17 mouse cellular contexts compared by ENCODE assay signal in genomic region chr5:139803165-139803564, GRCm38 (mm10). TPM values are rescaled to one million over a fixed set of nuclear protein-coding genes. Genes with fewer than 3 reads are reported as not detected.
DNase-seq lines count a peak whose midpoint lies in the region; ATAC-seq lines count a peak whose summit lies in the region.
"Had no signal": no experiment of that assay in that cellular context is flagged by ENCODE, and none has a peak within 500 bp of the region (broad histone marks: within the 10 kb centered on the region; RNA-seq: fewer than 3 reads in every experiment).

No protein-coding gene starts in this region.

- H3K4me3 ChIP-seq in forebrain, embryonic 13.5 days = no peak overlapping the region
- no peak overlapping the region for H3K4me3 ChIP-seq in forebrain, embryonic 11.5 days (ENCODE audit: low read depth, low read length)
- no peak overlapping the region for H3K4me3 ChIP-seq in lung, embryonic 15.5 days
- H3K4me3 ChIP-seq in liver, embryonic 16.5 days (ENCODE audit: low read depth, low read length) = peak overlapping the region; percentile 37
- H3K4me3 ChIP-seq: limb, embryonic 15.5 days; neural tube, embryonic 12.5 days had no signal

- no peaks in the 10 kb centered on the region for H3K9me3 ChIP-seq in forebrain, embryonic 13.5 days (replicated peaks)
- no peaks in the 10 kb centered on the region for H3K9me3 ChIP-seq in forebrain, embryonic 11.5 days (ENCODE audit: control insufficient read depth, low read length)
- no peaks in the 10 kb centered on the region for H3K9me3 ChIP-seq in lung, embryonic 15.5 days
- H3K9me3 ChIP-seq in liver, embryonic 16.5 days (replicated peaks; ENCODE audit: control insufficient read depth, low read length) = no peaks in the 10 kb centered on the region; the same call in 1 of the 2 replicates
- H3K9me3 ChIP-seq: limb, embryonic 15.5 days; neural tube, embryonic 12.5 days had no signal

- 0 out of 2 replicates have a peak overlapping the region, but pooled peaks have one; percentile 6 for H3K4me2 ChIP-seq in forebrain, embryonic 13.5 days
- H3K4me2 ChIP-seq in forebrain, embryonic 11.5 days (ENCODE audit: low read depth, low read length, severe bottlenecking) = no peak overlapping the region
- H3K4me2 ChIP-seq in lung, embryonic 15.5 days = no peak overlapping the region
- peak overlapping the region; percentile 61 for H3K4me2 ChIP-seq in liver, embryonic 16.5 days (ENCODE audit: low read depth, low read length)

- DNase-seq in forebrain, embryonic 11.5 days (ENCODE audit: low spot score) = no peak
- no peak for DNase-seq in lung, postnatal 10 days
- peak; percentile 9 for DNase-seq in heart, postnatal 4 days
- DNase-seq in retina, postnatal 1 day = no peak
- no peak for DNase-seq in frontal cortex, postnatal 36 days (ENCODE audit: low spot score in 2 of 2)
- DNase-seq: cerebellum, adult 11-12 months; right cerebral cortex, postnatal 25 days; thymus, adult 18-20 months had no signal

- no peak overlapping the region for H3K9ac ChIP-seq in forebrain, embryonic 13.5 days
- H3K9ac ChIP-seq in forebrain, embryonic 11.5 days (ENCODE audit: low read length) = no peak overlapping the region
- H3K9ac ChIP-seq in lung, embryonic 15.5 days = no peak overlapping the region
- peak overlapping the region; percentile 67 for H3K9ac ChIP-seq in liver, embryonic 16.5 days (ENCODE audit: low read depth, low read length)
- H3K9ac ChIP-seq: limb, embryonic 15.5 days; neural tube, embryonic 12.5 days had no signal

- peaks cover 31% of the 10 kb centered on the region for H3K4me1 ChIP-seq in forebrain, embryonic 13.5 days
- peaks cover 12% of the 10 kb centered on the region for H3K4me1 ChIP-seq in forebrain, embryonic 11.5 days (replicated peaks; ENCODE audit: control insufficient read depth, insufficient read depth, low read length)
- H3K4me1 ChIP-seq in lung, embryonic 15.5 days = peaks cover 24% of the 10 kb centered on the region
- H3K4me1 ChIP-seq in liver, embryonic 16.5 days (ENCODE audit: control insufficient read depth, low read depth, low read length) = peaks cover 55% of the 10 kb centered on the region

- ATAC-seq in forebrain, embryonic 13.5 days = no peak
- no peak for ATAC-seq in forebrain, embryonic 11.5 days (replicated peaks; ENCODE audit: low FRiP score)
- no peak for ATAC-seq in lung, embryonic 15.5 days (ENCODE audit: borderline replicate concordance, extremely low read depth, low FRiP score, low TSS enrichment)
- peak; percentile 26 for ATAC-seq in liver, embryonic 16.5 days (ENCODE audit: low read depth)

- no peaks in the 10 kb centered on the region for H3K27me3 ChIP-seq in forebrain, embryonic 13.5 days
- H3K27me3 ChIP-seq in forebrain, embryonic 11.5 days (ENCODE audit: control insufficient read depth, insufficient read depth, low read length) = no peaks in the 10 kb centered on the region
- no peaks in the 10 kb centered on the region for H3K27me3 ChIP-seq in lung, embryonic 15.5 days
- H3K27me3 ChIP-seq in liver, embryonic 16.5 days (ENCODE audit: control insufficient read depth, insufficient read depth, low read depth, low read length) = no peaks in the 10 kb centered on the region
- H3K27me3 ChIP-seq: limb, embryonic 15.5 days; neural tube, embryonic 12.5 days had no signal

- no peak overlapping the region for H3K27ac ChIP-seq in forebrain, embryonic 13.5 days
- no peak overlapping the region for H3K27ac ChIP-seq in forebrain, embryonic 11.5 days (ENCODE audit: low read depth, low read length)
- 0 out of 2 replicates have a peak overlapping the region, but pooled peaks have one; percentile 11 for H3K27ac ChIP-seq in lung, embryonic 15.5 days
- peak overlapping the region; percentile 99 for H3K27ac ChIP-seq in liver, embryonic 16.5 days (ENCODE audit: low read length)
- H3K27ac ChIP-seq: limb, embryonic 15.5 days; neural tube, embryonic 12.5 days had no signal

- peaks cover 21% of the 10 kb centered on the region for H3K36me3 ChIP-seq in forebrain, embryonic 13.5 days (ENCODE audit: poor library complexity, severe bottlenecking)
- H3K36me3 ChIP-seq in forebrain, embryonic 11.5 days (ENCODE audit: control insufficient read depth, insufficient read depth, low read length) = no peaks in the 10 kb centered on the region
- peaks cover 21% of the 10 kb centered on the region for H3K36me3 ChIP-seq in lung, embryonic 15.5 days
- H3K36me3 ChIP-seq in liver, embryonic 16.5 days (ENCODE audit: control insufficient read depth, insufficient read depth) = peaks cover 46% of the 10 kb centered on the region

- whole genome bisulfite sequencing in forebrain, embryonic 13.5 days = 84% methylated on average over 8 of the region's 8 CpGs
- 85% methylated on average over 8 of the region's 8 CpGs for WGBS in forebrain, embryonic 11.5 days
- WGBS in lung, embryonic 15.5 days = 75% methylated on average over 8 of the region's 8 CpGs
- 57% methylated on average over 8 of the region's 8 CpGs for WGBS in liver, embryonic 16.5 days (ENCODE audit: insufficient replicate concordance)

RNA-seq across cellular contexts. Expression of gene Mafk, which starts 11.9 kb away (rescaled TPM):
- 14.0 and 14.3 TPM in 2 replicates for polyA plus RNA-seq in forebrain, embryonic 13.5 days (2015; fragmentation: Nextera tagmentation; extraction: Ambion mirVana)
- 7.5 and 8.3 TPM in 2 replicates for polyA plus RNA-seq in forebrain, embryonic 11.5 days (2014; fragmentation: Nextera tagmentation; extraction: Ambion mirVana)
- 14.1 and 15.3 TPM in 2 replicates for polyA plus RNA-seq in lung, embryonic 15.5 days (2015; fragmentation: Nextera tagmentation; extraction: Ambion mirVana)
- total RNA-seq in heart, postnatal 4 days (2021) = 10 to 100 TPM; 28.1 to 29.1 TPM
- 43.3 and 44.6 TPM in 2 replicates for polyA plus RNA-seq in liver, embryonic 16.5 days (2015; fragmentation: Nextera tagmentation; extraction: Ambion mirVana)

RNA-seq across cellular contexts. Expression of gene Tmem184a, which starts 16.6 kb away (rescaled TPM):
- polyA plus RNA-seq in forebrain, embryonic 13.5 days (2015; fragmentation: Nextera tagmentation; extraction: Ambion mirVana) = 0.05 and 0.20 TPM in 2 replicates
- 1.1 TPM in 2 replicates for polyA plus RNA-seq in forebrain, embryonic 11.5 days (2014; fragmentation: Nextera tagmentation; extraction: Ambion mirVana)
- polyA plus RNA-seq in lung, embryonic 15.5 days (2015; fragmentation: Nextera tagmentation; extraction: Ambion mirVana) = 12.5 and 13.2 TPM in 2 replicates
- total RNA-seq in heart, postnatal 4 days (2021) = under 1 TPM; 0.07 to 0.14 TPM
- polyA plus RNA-seq in liver, embryonic 16.5 days (2015; fragmentation: Nextera tagmentation; extraction: Ambion mirVana) = 0.95 and 1.7 TPM in 2 replicates

RNA-seq across cellular contexts. Expression of gene Gm26938, which starts 23.0 kb away (rescaled TPM):
- not detected in 2 replicates for polyA plus RNA-seq in forebrain, embryonic 13.5 days (2015; fragmentation: Nextera tagmentation; extraction: Ambion mirVana)
- polyA plus RNA-seq in forebrain, embryonic 11.5 days (2014; fragmentation: Nextera tagmentation; extraction: Ambion mirVana) = 0.27 TPM in 1 of 2 replicates, not detected in the other
- polyA plus RNA-seq in lung, embryonic 15.5 days (2015; fragmentation: Nextera tagmentation; extraction: Ambion mirVana) = not detected in 2 replicates
- total RNA-seq in heart, postnatal 4 days (2021) = not detected
- 0.14 TPM in 1 of 2 replicates, not detected in the other for polyA plus RNA-seq in liver, embryonic 16.5 days (2015; fragmentation: Nextera tagmentation; extraction: Ambion mirVana)
- total RNA-seq: adrenal gland, postnatal 10 days; layer of hippocampus, postnatal 10 days had no signal
- polyA plus RNA-seq: forebrain, embryonic 16.5 days; gonadal fat pad, adult 2 months; limb, embryonic 15.5 days; neural tube, embryonic 12.5 days had no signal

RNA-seq across cellular contexts. Expression of gene Psmg3, which starts 23.5 kb away (rescaled TPM):
- polyA plus RNA-seq in forebrain, embryonic 13.5 days (2015; fragmentation: Nextera tagmentation; extraction: Ambion mirVana) = 85.5 and 88.5 TPM in 2 replicates
- polyA plus RNA-seq in forebrain, embryonic 11.5 days (2014; fragmentation: Nextera tagmentation; extraction: Ambion mirVana) = 75.4 and 76.3 TPM in 2 replicates
- polyA plus RNA-seq in lung, embryonic 15.5 days (2015; fragmentation: Nextera tagmentation; extraction: Ambion mirVana) = 73.9 and 76.8 TPM in 2 replicates
- total RNA-seq in heart, postnatal 4 days (2021) = 10 to 100 TPM; 12.2 to 15.2 TPM
- polyA plus RNA-seq in liver, embryonic 16.5 days (2015; fragmentation: Nextera tagmentation; extraction: Ambion mirVana) = 35.6 and 37.7 TPM in 2 replicates

RNA-seq across cellular contexts. Expression of gene Ints1, which starts 27.7 kb away (rescaled TPM):
- 23.5 and 27.6 TPM in 2 replicates for polyA plus RNA-seq in forebrain, embryonic 13.5 days (2015; fragmentation: Nextera tagmentation; extraction: Ambion mirVana)
- 40.5 and 42.0 TPM in 2 replicates for polyA plus RNA-seq in forebrain, embryonic 11.5 days (2014; fragmentation: Nextera tagmentation; extraction: Ambion mirVana)
- polyA plus RNA-seq in lung, embryonic 15.5 days (2015; fragmentation: Nextera tagmentation; extraction: Ambion mirVana) = 22.8 and 24.7 TPM in 2 replicates
- 10 to 100 TPM; 50.6 to 54.8 TPM for total RNA-seq in heart, postnatal 4 days (2021)
- 10.4 and 11.2 TPM in 2 replicates for polyA plus RNA-seq in liver, embryonic 16.5 days (2015; fragmentation: Nextera tagmentation; extraction: Ambion mirVana)

Comparison
In these comparisons a context has a peak if more than half of its experiments do, and no peak if none do; other contexts are left out.
1. H3K4me2 ChIP-seq: peak in forebrain, embryonic 13.5 days (single experiment) and liver, embryonic 16.5 days (single experiment); none in forebrain, embryonic 11.5 days (single experiment) and lung, embryonic 15.5 days (single experiment).
2. H3K27ac ChIP-seq: peak in lung, embryonic 15.5 days (single experiment) and liver, embryonic 16.5 days (single experiment); none in forebrain, embryonic 13.5 days (single experiment) and forebrain, embryonic 11.5 days (single experiment).